Mouse (Mus musculus) brain, adult 2 months (tissue): ENCODE data around the gene Gm45837.

Experiments
- DNase-seq: peaks from one replicate; pipeline ENCODE4 v3.0.0; 2011; ENCODE audit warnings: low read depth, low spot score

The Gm45837 gene

GRCm38 (mm10) chr7:101410267-101410936 is at the start of gene Gm45837:
Gm45837 (plus strand) TSS chr7:101410886.
- DNase-seq: no peak

- no peak for DNase-seq
These were observed 49.7 kb upstream of the Gm45837 start for GRCm38 (mm10) chr7:101361021-101361420.

- no peak for DNase-seq
These were observed 48.9 kb upstream of the Gm45837 start for GRCm38 (mm10) chr7:101361767-101362166.

- no peak for DNase-seq
These were observed 47.9 kb upstream of the Gm45837 start for GRCm38 (mm10) chr7:101362791-101363191.

- no peak for DNase-seq
These were observed 46.8 kb upstream of the Gm45837 start for GRCm38 (mm10) chr7:101363914-101364313.

- DNase-seq: no peak
These were observed 42.5 kb upstream of the Gm45837 start for GRCm38 (mm10) chr7:101367901-101368852.

GRCm38 (mm10) chr7:101369666-101370065 is 41.0 kb upstream of the Gm45837 start:
- DNase-seq: no peak

- DNase-seq: no peak
These were observed 37.6 kb upstream of the Gm45837 start for GRCm38 (mm10) chr7:101373082-101373481.

GRCm38 (mm10) chr7:101374155-101374554 is 36.5 kb upstream of the Gm45837 start:
- peak; percentile 87 for DNase-seq

- peak; percentile 35 for DNase-seq
These were observed 33.9 kb upstream of the Gm45837 start for GRCm38 (mm10) chr7:101376701-101377340.

- peak; percentile 51 for DNase-seq
These were observed 32.9 kb upstream of the Gm45837 start for GRCm38 (mm10) chr7:101377741-101378262.

GRCm38 (mm10) chr7:101378285-101378684 is 32.4 kb upstream of the Gm45837 start:
- DNase-seq: no peak

GRCm38 (mm10) chr7:101378796-101379465 is 31.8 kb upstream of the Gm45837 start:
- no peak for DNase-seq

- DNase-seq: no peak
These were observed 31.0 kb upstream of the Gm45837 start for GRCm38 (mm10) chr7:101379732-101380131.

GRCm38 (mm10) chr7:101381512-101381911 is 29.2 kb upstream of the Gm45837 start:
- no peak for DNase-seq

GRCm38 (mm10) chr7:101382378-101382777 is 28.3 kb upstream of the Gm45837 start:
- peak; percentile 64 for DNase-seq

GRCm38 (mm10) chr7:101383756-101384155 is 26.9 kb upstream of the Gm45837 start:
- peak; percentile 33 for DNase-seq

GRCm38 (mm10) chr7:101384931-101385330 is 25.8 kb upstream of the Gm45837 start:
- DNase-seq: no peak

GRCm38 (mm10) chr7:101385331-101385733 is 25.4 kb upstream of the Gm45837 start:
- DNase-seq: no peak

- DNase-seq: no peak
These were observed 24.7 kb upstream of the Gm45837 start for GRCm38 (mm10) chr7:101385866-101386452.

- no peak for DNase-seq
These were observed 21.4 kb upstream of the Gm45837 start for GRCm38 (mm10) chr7:101389256-101389655.
